Mouse (Mus musculus): ENCODE measurements around the gene Fggy. TPM values are rescaled to one million over a fixed set of nuclear protein-coding genes. Genes with fewer than 3 reads are reported as not detected.
A peak's percentile ranks its signal among the peaks of the same experiment; 100 is the strongest.

Gene Fggy
- polyA plus RNA-seq, 1 experiment from 2014 or later = 10.8 TPM

DNA sequence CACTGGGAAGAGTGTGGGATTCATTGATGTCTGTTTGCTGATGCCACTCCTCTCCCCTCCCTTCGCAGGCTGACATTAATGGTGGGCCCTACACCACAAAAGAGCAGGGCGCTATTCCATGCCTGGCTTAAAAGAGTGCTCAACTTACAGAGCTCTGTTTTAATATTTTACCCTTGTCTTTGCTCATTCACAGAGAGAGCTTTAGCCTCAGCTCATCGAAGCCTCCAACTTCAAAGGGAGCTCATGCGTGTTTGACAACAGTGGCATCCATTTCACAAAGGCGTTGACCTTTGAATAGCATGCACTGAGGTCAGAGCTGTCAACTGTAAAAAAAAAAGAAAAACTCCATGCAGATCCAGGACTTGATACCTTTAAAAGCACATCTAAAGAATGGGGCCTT lies 86.7 kb downstream of the Fggy start:
- DNase-seq (ENCODE audit: low spot score) (no peak), ATAC-seq (ENCODE audit: insufficient read depth, low FRiP score, low TSS enrichment) (no peak)
- Histone ChIP-seq H3K36me3 (ENCODE audit: control insufficient read depth, insufficient read depth, low read length) (no peaks in the 10 kb centered on the region), H3K27ac (ENCODE audit: low read depth, low read length) (no peak overlapping the region), H3K9ac (ENCODE audit: low read length) (no peak overlapping the region), H3K9me3 (ENCODE audit: control insufficient read depth, low read length) (no peaks in the 10 kb centered on the region), H3K4me3 (ENCODE audit: low read depth, low read length) (no peak overlapping the region), H3K27me3 (ENCODE audit: control insufficient read depth, insufficient read depth, low read length) (no peaks in the 10 kb centered on the region), H3K4me1 (ENCODE audit: control insufficient read depth, insufficient read depth, low read length) (0 out of 2 replicates have a peak, but pooled peaks cover 2% of the 10 kb centered on the region), H3K4me2 (ENCODE audit: low read depth) (no peak overlapping the region)
- WGBS = 25% methylated on average over 5 of the region's 5 CpGs

DNA sequence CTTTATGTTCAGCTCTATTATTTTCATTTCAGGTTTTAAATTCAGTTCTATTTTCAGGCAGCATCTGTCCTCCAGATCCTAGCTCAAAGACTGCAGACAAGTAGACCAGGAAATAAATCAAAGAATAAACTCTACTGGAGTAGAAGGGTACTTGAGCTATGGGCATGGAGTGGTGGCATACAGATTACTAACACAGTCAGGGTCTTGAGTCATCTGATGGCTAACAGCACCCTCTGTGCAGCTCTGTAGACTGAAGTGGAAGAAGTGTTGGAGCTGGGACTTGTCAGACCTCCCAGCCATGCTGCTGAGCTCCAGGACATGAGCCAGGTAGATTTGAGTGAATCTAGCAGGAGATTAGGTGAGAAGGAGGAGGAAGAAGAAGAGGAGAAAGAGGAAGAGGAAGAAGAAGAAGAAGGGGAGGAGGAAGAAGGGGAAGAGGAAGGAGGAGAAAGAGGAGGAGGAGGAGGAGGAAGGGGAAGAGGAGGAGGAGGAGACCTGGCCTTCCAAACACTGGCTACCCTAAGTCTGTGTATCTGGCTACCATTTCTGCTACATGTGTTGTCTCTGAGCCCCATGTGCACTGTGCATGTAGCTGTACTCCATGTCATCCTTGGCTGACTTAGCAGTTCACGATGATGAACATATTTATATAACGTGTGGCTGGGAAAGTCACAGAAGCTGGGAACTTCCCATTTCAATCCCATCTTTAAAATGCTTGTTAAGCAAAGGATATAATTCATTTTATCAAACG lies 91.7 kb downstream of the Fggy start:
- DNase-seq (ENCODE audit: low spot score) = no peak
- Histone ChIP-seq H3K4me3 (ENCODE audit: low read depth, low read length) (no peak overlapping the region), H3K36me3 (ENCODE audit: control insufficient read depth, insufficient read depth, low read length) (no peaks in the 10 kb centered on the region), H3K4me2 (ENCODE audit: low read depth) (no peak overlapping the region), H3K4me1 (ENCODE audit: control insufficient read depth, insufficient read depth, low read length) (peaks cover 3% of the 10 kb centered on the region; the same call in 1 of the 2 replicates), H3K9me3 (ENCODE audit: control insufficient read depth, low read length) (no peaks in the 10 kb centered on the region), H3K9ac (ENCODE audit: low read length) (no peak overlapping the region), H3K27me3 (ENCODE audit: control insufficient read depth, insufficient read depth, low read length) (no peaks in the 10 kb centered on the region), H3K27ac (ENCODE audit: low read depth, low read length) (no peak overlapping the region)
- WGBS = 85% methylated on average over 3 of the region's 3 CpGs
- no peak for ATAC-seq (ENCODE audit: insufficient read depth, low FRiP score, low TSS enrichment)

DNA sequence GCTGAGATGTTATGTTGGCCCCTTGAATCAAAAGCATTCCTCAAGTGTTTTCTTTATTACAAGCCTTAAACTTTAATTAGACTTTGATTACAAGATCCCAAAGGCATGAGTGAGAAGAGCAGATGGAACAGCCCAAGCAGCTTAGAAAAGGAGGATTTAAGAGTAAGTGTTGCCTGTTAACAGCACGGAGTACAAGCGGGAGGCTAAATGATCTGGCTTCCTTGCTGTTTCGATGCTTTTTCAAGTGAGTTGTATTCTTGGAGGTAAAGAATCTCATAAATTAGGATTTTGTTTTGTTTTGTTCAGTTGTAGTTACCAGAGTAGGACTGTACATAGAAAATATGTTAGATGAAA lies 92.2 kb downstream of the Fggy start:
- H3K4me2 ChIP-seq (ENCODE audit: low read depth) = no peak overlapping the region

GRCm38 (mm10) chr4:95649980-95650379 lies 92.7 kb downstream of the Fggy start:
- Histone ChIP-seq H3K27me3 (ENCODE audit: control insufficient read depth, insufficient read depth, low read length) (no peaks in the 10 kb centered on the region), H3K36me3 (ENCODE audit: control insufficient read depth, insufficient read depth, low read length) (no peaks in the 10 kb centered on the region), H3K9me3 (ENCODE audit: control insufficient read depth, low read length) (no peaks in the 10 kb centered on the region), H3K4me2 (ENCODE audit: low read depth) (no peak overlapping the region), H3K27ac (ENCODE audit: low read depth, low read length) (no peak overlapping the region), H3K9ac (ENCODE audit: low read length) (no peak overlapping the region), H3K4me1 (ENCODE audit: control insufficient read depth, insufficient read depth, low read length) (peaks cover 3% of the 10 kb centered on the region; the same call in 1 of the 2 replicates), H3K4me3 (ENCODE audit: low read depth, low read length) (no peak overlapping the region)
- 69% methylated on average over 6 of the region's 6 CpGs for WGBS
- DNase-seq (ENCODE audit: low spot score) (no peak), ATAC-seq (ENCODE audit: insufficient read depth, low FRiP score, low TSS enrichment) (no peak)

More for the DNA sequence above, 92.2 kb downstream of the Fggy start:
- Histone ChIP-seq H3K27me3 (ENCODE audit: control insufficient read depth, insufficient read depth, low read length) (no peaks in the 10 kb centered on the region), H3K9ac (ENCODE audit: low read length) (no peak overlapping the region), H3K9me3 (ENCODE audit: control insufficient read depth, low read length) (no peaks in the 10 kb centered on the region), H3K4me1 (ENCODE audit: control insufficient read depth, insufficient read depth, low read length) (peaks cover 3% of the 10 kb centered on the region; the same call in 1 of the 2 replicates), H3K4me3 (ENCODE audit: low read depth, low read length) (no peak overlapping the region), H3K27ac (ENCODE audit: low read depth, low read length) (no peak overlapping the region), H3K36me3 (ENCODE audit: control insufficient read depth, insufficient read depth, low read length) (no peaks in the 10 kb centered on the region)
- DNase-seq (ENCODE audit: low spot score) (no peak), ATAC-seq (ENCODE audit: insufficient read depth, low FRiP score, low TSS enrichment) (no peak)
- WGBS = 91% methylated on average over 3 of the region's 3 CpGs

- Histone ChIP-seq H3K27me3 (ENCODE audit: control insufficient read depth, insufficient read depth, low read length) (no peaks in the 10 kb centered on the region), H3K36me3 (ENCODE audit: control insufficient read depth, insufficient read depth, low read length) (no peaks in the 10 kb centered on the region), H3K27ac (ENCODE audit: low read depth, low read length) (no peak overlapping the region), H3K4me1 (ENCODE audit: control insufficient read depth, insufficient read depth, low read length) (peaks cover 3% of the 10 kb centered on the region; the same call in 1 of the 2 replicates), H3K4me2 (ENCODE audit: low read depth) (no peak overlapping the region), H3K9me3 (ENCODE audit: control insufficient read depth, low read length) (no peaks in the 10 kb centered on the region), H3K9ac (ENCODE audit: low read length) (no peak overlapping the region), H3K4me3 (ENCODE audit: low read depth, low read length) (no peak overlapping the region)
- 47% methylated on average over 6 of the region's 6 CpGs for WGBS
- no peak for ATAC-seq (ENCODE audit: insufficient read depth, low FRiP score, low TSS enrichment)
- DNase-seq (ENCODE audit: low spot score) = peak; percentile 21
Measured at GRCm38 (mm10) chr4:95652044-95652443, 94.7 kb downstream of the Fggy start.

DNA sequence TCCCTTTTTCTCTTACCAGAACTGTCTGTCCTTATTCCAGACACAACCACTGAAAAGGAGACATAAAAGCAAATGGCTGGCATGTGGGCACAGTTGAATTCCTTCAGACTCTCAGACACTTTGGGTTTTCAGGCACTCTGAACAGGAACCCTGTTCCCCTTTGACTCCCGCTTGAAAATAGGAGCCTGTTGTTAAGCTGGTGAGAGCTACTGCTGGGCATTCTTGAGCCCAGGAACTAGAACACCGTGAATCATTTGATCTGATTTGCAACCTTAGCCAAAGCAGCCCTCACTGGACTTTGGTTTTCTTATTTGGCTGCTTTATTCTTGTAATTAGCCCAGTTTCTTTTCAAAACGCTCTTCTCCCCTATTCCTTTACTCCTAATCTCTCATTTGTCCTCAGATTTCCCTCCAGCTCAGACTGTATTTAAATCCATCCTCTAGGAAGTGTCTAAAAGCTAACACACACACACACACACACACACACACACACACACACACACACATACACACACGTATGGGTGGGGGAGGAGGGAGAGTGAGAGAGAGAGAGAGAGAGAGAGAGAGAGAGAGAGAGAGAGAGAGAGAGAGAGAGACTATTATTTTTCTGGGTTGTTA lies 96.1 kb downstream of the Fggy start:
- Histone ChIP-seq H3K27ac (ENCODE audit: low read depth, low read length) (no peak overlapping the region), H3K4me2 (ENCODE audit: low read depth) (no peak overlapping the region), H3K4me3 (ENCODE audit: low read depth, low read length) (no peak overlapping the region), H3K9me3 (ENCODE audit: control insufficient read depth, low read length) (no peaks in the 10 kb centered on the region), H3K4me1 (ENCODE audit: control insufficient read depth, insufficient read depth, low read length) (peaks cover 3% of the 10 kb centered on the region; the same call in 1 of the 2 replicates), H3K27me3 (ENCODE audit: control insufficient read depth, insufficient read depth, low read length) (no peaks in the 10 kb centered on the region), H3K9ac (ENCODE audit: low read length) (no peak overlapping the region), H3K36me3 (ENCODE audit: control insufficient read depth, insufficient read depth, low read length) (no peaks in the 10 kb centered on the region)
- no peak for DNase-seq (ENCODE audit: low spot score)
- WGBS = 62% methylated on average over 3 of the region's 4 CpGs
- no peak for ATAC-seq (ENCODE audit: insufficient read depth, low FRiP score, low TSS enrichment)

- WGBS = 50% methylated on average over 4 of the region's 4 CpGs
- H3K9me3 ChIP-seq (ENCODE audit: control insufficient read depth, low read length) = no peaks in the 10 kb centered on the region
- H3K4me3 ChIP-seq (ENCODE audit: low read depth, low read length) = no peak overlapping the region
- no peak overlapping the region for H3K4me2 ChIP-seq (ENCODE audit: low read depth)
- H3K27me3 ChIP-seq (ENCODE audit: control insufficient read depth, insufficient read depth, low read length) = no peaks in the 10 kb centered on the region
- H3K27ac ChIP-seq (ENCODE audit: low read depth, low read length) = no peak overlapping the region
- no peak overlapping the region for H3K9ac ChIP-seq (ENCODE audit: low read length)
- peaks cover 3% of the 10 kb centered on the region; the same call in 1 of the 2 replicates for H3K4me1 ChIP-seq (ENCODE audit: control insufficient read depth, insufficient read depth, low read length)
- ATAC-seq (ENCODE audit: insufficient read depth, low FRiP score, low TSS enrichment) (no peak), DNase-seq (ENCODE audit: low spot score) (no peak)
- H3K36me3 ChIP-seq (ENCODE audit: control insufficient read depth, insufficient read depth, low read length) = no peaks in the 10 kb centered on the region
Measured at GRCm38 (mm10) chr4:95653913-95654301, 96.6 kb downstream of the Fggy start.

DNA sequence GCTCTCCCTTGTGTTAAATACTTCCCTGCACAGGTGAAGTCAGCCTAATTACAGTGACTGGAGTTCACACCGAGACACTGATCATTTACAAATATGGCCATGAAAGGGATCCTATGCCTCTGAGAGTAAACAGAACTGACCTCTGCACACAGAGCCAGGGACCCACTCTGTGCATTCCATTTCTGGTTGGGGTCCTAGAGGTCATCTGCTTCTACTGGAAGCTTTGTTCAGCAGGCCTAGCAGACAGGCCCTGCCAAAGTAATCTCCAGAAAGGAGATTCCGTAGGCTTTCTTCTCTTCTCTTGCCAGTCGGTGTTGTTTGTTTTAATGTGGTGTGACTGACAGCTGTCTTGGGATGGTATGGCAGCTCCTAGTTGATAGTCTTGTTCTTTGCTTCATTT lies 101.7 kb downstream of the Fggy start:
- Histone ChIP-seq H3K4me2 (ENCODE audit: low read depth) (no peak overlapping the region), H3K4me1 (ENCODE audit: control insufficient read depth, insufficient read depth, low read length) (no peaks in the 10 kb centered on the region), H3K9me3 (ENCODE audit: control insufficient read depth, low read length) (no peaks in the 10 kb centered on the region), H3K27ac (ENCODE audit: low read depth, low read length) (no peak overlapping the region), H3K27me3 (ENCODE audit: control insufficient read depth, insufficient read depth, low read length) (no peaks in the 10 kb centered on the region), H3K9ac (ENCODE audit: low read length) (no peak overlapping the region), H3K4me3 (ENCODE audit: low read depth, low read length) (no peak overlapping the region), H3K36me3 (ENCODE audit: control insufficient read depth, insufficient read depth, low read length) (no peaks in the 10 kb centered on the region)
- no peak for DNase-seq (ENCODE audit: low spot score)
- no peak for ATAC-seq (ENCODE audit: insufficient read depth, low FRiP score, low TSS enrichment)
- 38% methylated on average over 3 of the region's 3 CpGs for WGBS

GRCm38 (mm10) chr4:95663596-95663995 lies 106.3 kb downstream of the Fggy start:
- Histone ChIP-seq H3K9ac (ENCODE audit: low read length) (no peak overlapping the region), H3K4me1 (ENCODE audit: control insufficient read depth, insufficient read depth, low read length) (no peaks in the 10 kb centered on the region), H3K27me3 (ENCODE audit: control insufficient read depth, insufficient read depth, low read length) (no peaks in the 10 kb centered on the region), H3K4me2 (ENCODE audit: low read depth) (no peak overlapping the region), H3K36me3 (ENCODE audit: control insufficient read depth, insufficient read depth, low read length) (no peaks in the 10 kb centered on the region), H3K4me3 (ENCODE audit: low read depth, low read length) (no peak overlapping the region), H3K27ac (ENCODE audit: low read depth, low read length) (no peak overlapping the region), H3K9me3 (ENCODE audit: control insufficient read depth, low read length) (no peaks in the 10 kb centered on the region)
- DNase-seq (ENCODE audit: low spot score) (no peak), ATAC-seq (ENCODE audit: insufficient read depth, low FRiP score, low TSS enrichment) (no peak)
- WGBS = 73% methylated on average over 4 of the region's 4 CpGs

Measured in neural tube, embryonic 11.5 days (tissue).